Mouse (Mus musculus) splenic B cell, adult 2 months (primary cell): ENCODE results near the gene Gm21866.
"Not testable (repeated sequence)": the region's sequence is repeated elsewhere in the genome, so short reads cannot be mapped to it uniquely, and the experiment has no call there.

ENCODE experiments used
- DNase-seq: peaks from one replicate; pipeline ENCODE4 v3.0.0-alpha.2; 2011; ENCODE audit warnings: low read depth, low spot score
- H3K27me3 ChIP-seq: 2 replicates; pipeline ENCODE4 v1.6.1; 2012; ENCODE audit warnings: mild to moderate bottlenecking, low read length, moderate library complexity, mixed read lengths; ENCODE audit not compliant: control insufficient read depth, poor library complexity, insufficient read depth, severe bottlenecking
- H3K36me3 ChIP-seq: 2 replicates; pipeline ENCODE4 v1.6.1; 2012; ENCODE audit warnings: mild to moderate bottlenecking, low read length, moderate library complexity, mixed read lengths; ENCODE audit not compliant: control insufficient read depth, poor library complexity, insufficient read depth, severe bottlenecking

Gm21866 gene

DNA sequence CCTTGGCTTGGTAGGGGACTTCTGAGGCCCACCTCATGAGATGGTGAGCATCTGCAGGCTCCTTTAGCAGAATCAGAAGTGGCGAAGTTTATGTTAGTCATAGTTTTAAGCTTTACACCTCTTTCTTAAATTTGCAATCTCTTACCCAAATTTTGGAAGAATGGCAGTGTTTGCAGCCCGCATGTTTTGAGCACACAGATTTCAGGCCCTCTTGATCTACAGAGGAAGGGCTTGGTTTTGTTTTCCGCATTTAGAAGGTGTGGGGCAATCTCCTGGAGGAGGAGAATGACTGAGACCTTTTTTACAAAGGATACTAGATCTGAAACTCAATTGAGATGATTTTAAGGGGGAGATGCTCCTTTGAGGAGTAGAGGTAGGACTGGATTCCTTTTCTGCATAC, at the start of gene Gm21866:
Gm21866 (minus strand) TSS at position 101 of the 400 bp plus-strand sequence.
- H3K36me3 ChIP-seq, DNase-seq, H3K27me3 ChIP-seq: not testable (repeated sequence)

DNA sequence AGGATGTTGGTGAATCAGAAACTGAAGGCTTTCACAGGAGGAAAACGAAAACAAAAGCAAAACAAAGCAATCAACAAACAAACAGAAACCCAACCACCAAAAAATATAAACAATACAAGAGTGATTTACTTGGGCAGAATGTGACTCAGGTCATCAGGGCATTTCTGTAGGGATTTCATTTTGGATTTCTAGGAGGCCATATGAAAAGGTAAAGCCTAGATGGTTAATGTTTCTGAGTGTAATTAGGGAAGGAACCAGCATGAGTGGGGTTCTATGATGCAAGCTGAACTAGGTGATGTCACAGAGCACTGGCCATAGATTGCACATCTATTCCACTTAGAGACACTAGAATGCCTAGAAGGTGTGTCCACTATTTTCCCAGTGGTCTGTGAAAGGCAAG, 28.3 kb upstream of the Gm21866 start, which contains the start of gene Gm20773:
Gm20773 (plus strand) TSS at position 301 of the 400 bp plus-strand sequence.
- DNase-seq: not testable (repeated sequence)

More for the DNA sequence above, 28.3 kb upstream of the Gm21866 start, which contains the start of gene Gm20773:
- H3K36me3 ChIP-seq, H3K27me3 ChIP-seq: not testable (repeated sequence)
